Mouse (Mus musculus) midbrain, embryonic 16.5 days (tissue): ENCODE data around the gene Jag2. TPM values are rescaled to one million over a fixed set of nuclear protein-coding genes. Genes with fewer than 3 reads are reported as not detected.
A peak's percentile ranks its signal among the peaks of the same experiment; 100 is the strongest.

Experiments used
- ATAC-seq: fragments of 200-750 bp; cut with Nextera tagmentation; 2 replicates; pipeline ENCODE4 v1.8.0; 2017; ENCODE audit warnings: moderate TSS enrichment
- H3K27ac ChIP-seq: fragments of 300-500 bp; sonication (generic); 2 replicates; pipeline ENCODE4 v1.5.1; 2014; ENCODE audit warnings: mild to moderate bottlenecking, low read length, mixed read lengths
- H3K27me3 ChIP-seq: fragments of 300-500 bp; sonication (generic); 2 replicates; pipeline ENCODE4 v1.6.1; 2014; ENCODE audit warnings: low read depth, low read length, mixed read lengths; ENCODE audit not compliant: control insufficient read depth, insufficient read depth
- H3K36me3 ChIP-seq: fragments of 300-500 bp; sonication (generic); 2 replicates; pipeline ENCODE4 v1.6.1; 2014; ENCODE audit warnings: mild to moderate bottlenecking, low read length, moderate library complexity, mixed read lengths; ENCODE audit not compliant: control insufficient read depth, insufficient read depth
- H3K4me1 ChIP-seq: fragments of 300-500 bp; sonication (generic); 2 replicates; pipeline ENCODE4 v1.6.1; 2014; ENCODE audit warnings: mild to moderate bottlenecking, low read length, mixed read lengths; ENCODE audit not compliant: control insufficient read depth, insufficient read depth
- H3K4me2 ChIP-seq: fragments of 300-500 bp; sonication (generic); 2 replicates; pipeline ENCODE4 v1.6.1; 2014; ENCODE audit warnings: mild to moderate bottlenecking, low read length, mixed read lengths
- H3K4me3 ChIP-seq: fragments of 300-500 bp; sonication (generic); 2 replicates; pipeline ENCODE4 v1.5.1; 2014; ENCODE audit warnings: low read depth, mild to moderate bottlenecking, low read length, moderate library complexity, mixed read lengths
- H3K9ac ChIP-seq: fragments of 300-500 bp; sonication (generic); 2 replicates; pipeline ENCODE4 v1.6.1; 2014; ENCODE audit warnings: low read depth, low read length, mixed read lengths
- H3K9me3 ChIP-seq: fragments of 300-500 bp; sonication (generic); replicated peaks from 2 replicates; pipeline ENCODE4 v1.6.1; 2014; ENCODE audit warnings: mild to moderate bottlenecking, low read length, mixed read lengths; ENCODE audit not compliant: control insufficient read depth, poor library complexity, severe bottlenecking
- WGBS: fragments of 180-500 bp; shearing (Covaris S2); extraction: QIAGEN DNeasy Blood & Tissue Kit; methylation state at CpG from one replicate; pipeline ENCODE4 v1.1.7; 2014; 5-methylcytosine and 5-hydroxymethylcytosine counted together
- microRNA-seq: library from miRNA; unstranded; fragments of <30 nt; microRNA quantifications from one replicate; pipeline ENCODE4, GENCODE M21; 2017
- polyA plus RNA-seq: library from polyadenylated mRNA; unstranded; fragments of >200 nt; fragmentation: Nextera tagmentation; extraction: Ambion mirVana; gene quantifications from 2 replicates; pipeline ENCODE4 v1.2.1, GENCODE M21; 2015

Jag2 gene
- polyA plus RNA-seq, 1 experiment from 2014 or later, result 10.4 TPM

GRCm38 (mm10) chr12:112859930-112860329 lies 69.6 kb downstream of the Jag2 start:
- ATAC-seq, result no peak
- no peaks in the 10 kb centered on the region for H3K36me3 ChIP-seq
- 83% methylated on average over 8 of the region's 8 CpGs for WGBS

GRCm38 (mm10) chr12:112858581-112859336 lies 70.8 kb downstream of the Jag2 start:
- ATAC-seq, result no peak
- Histone ChIP-seq H3K4me1 (no peaks in the 10 kb centered on the region), H3K36me3 (no peaks in the 10 kb centered on the region), H3K27ac (no peak overlapping the region), H3K9ac (no peak overlapping the region), H3K4me3 (no peak overlapping the region), H3K9me3 (no peaks in the 10 kb centered on the region), H3K27me3 (no peaks in the 10 kb centered on the region), H3K4me2 (no peak overlapping the region)
- 86% methylated on average over 9 of the region's 9 CpGs for WGBS

More at GRCm38 (mm10) chr12:112859930-112860329, 69.6 kb downstream of the Jag2 start:
- Histone ChIP-seq H3K27me3 (no peaks in the 10 kb centered on the region), H3K9me3 (no peaks in the 10 kb centered on the region), H3K4me2 (no peak overlapping the region), H3K4me1 (no peaks in the 10 kb centered on the region), H3K9ac (no peak overlapping the region), H3K27ac (no peak overlapping the region), H3K4me3 (no peak overlapping the region)

Small RNA genes lying within 50 kb of the gene (microRNA-seq; reads per million reads assigned to microRNA genes)
- 2.6 reads per million, percentile 12 among the genes with 10 or more reads in this experiment for gene Mir6941

Other genes with a start within 250 kb of the Jag2 start
- gene Cep170b, start 209.3 kb downstream of the Jag2 start, polyA plus RNA-seq, result 36.0 and 39.4 TPM in 2 replicates
- 4.9 and 5.9 TPM in 2 replicates for gene Pld4, start 169.1 kb downstream of the Jag2 start, polyA plus RNA-seq
- 1.4 and 2.0 TPM in 2 replicates for gene Ahnak2, start 127.1 kb downstream of the Jag2 start, polyA plus RNA-seq
- gene Clba1, start 120.8 kb downstream of the Jag2 start, polyA plus RNA-seq, result 25.2 and 26.1 TPM in 2 replicates
- 32.6 and 37.6 TPM in 2 replicates for gene Cdca4, start 100.4 kb downstream of the Jag2 start, polyA plus RNA-seq
- 0.14 TPM in 1 of 2 replicates, not detected in the other for gene Gpr132, start 61.5 kb downstream of the Jag2 start, polyA plus RNA-seq
- 48.0 and 53.1 TPM in 2 replicates for gene Nudt14, start 12.3 kb upstream of the Jag2 start, polyA plus RNA-seq
- gene Btbd6, start 46.7 kb upstream of the Jag2 start, polyA plus RNA-seq, result 55.5 and 58.8 TPM in 2 replicates
- gene Brf1, start 70.9 kb upstream of the Jag2 start, polyA plus RNA-seq, result 44.2 and 46.5 TPM in 2 replicates
- gene Pacs2, start 84.7 kb upstream of the Jag2 start, polyA plus RNA-seq, result 27.6 and 32.3 TPM in 2 replicates
- gene Tex22, start 144.7 kb upstream of the Jag2 start, polyA plus RNA-seq, result not detected in 2 replicates
- gene Mta1, start 168.5 kb upstream of the Jag2 start, polyA plus RNA-seq, result 14.4 and 15.9 TPM in 2 replicates
- gene Crip2, start 210.5 kb upstream of the Jag2 start, polyA plus RNA-seq, result 369 and 395 TPM in 2 replicates
- gene Crip1, start 216.5 kb upstream of the Jag2 start, polyA plus RNA-seq, result 16.8 and 23.3 TPM in 2 replicates
- gene Tedc1, start 226.6 kb upstream of the Jag2 start, polyA plus RNA-seq, result 11.0 and 11.4 TPM in 2 replicates